Mouse (Mus musculus): ENCODE measurements around the gene Urod.

DNA sequence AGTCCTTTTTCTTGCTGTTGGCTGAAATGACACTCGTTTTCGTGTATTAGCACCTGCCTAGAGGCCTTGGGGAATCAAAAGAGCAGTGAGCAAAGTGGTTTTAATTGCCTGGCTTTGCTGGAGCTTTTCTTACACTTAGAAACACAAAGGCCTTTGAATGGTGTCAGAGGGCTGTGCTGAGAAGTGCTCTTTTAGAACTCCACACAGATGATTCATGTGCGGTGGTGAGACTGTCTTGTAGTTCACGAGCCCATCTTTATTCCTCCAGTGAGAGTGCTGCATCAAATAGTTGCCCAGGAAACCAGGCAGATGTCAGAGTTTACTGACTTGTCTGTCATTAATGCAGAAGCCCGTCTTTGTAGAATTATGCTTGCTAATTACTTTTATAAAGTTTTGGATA is 50.2 kb downstream of the Urod start:
- TF ChIP-seq CTCF (IDR thresholded peaks at IDR 0.05; ENCODE audit: borderline replicate concordance, insufficient read depth, low read length) (no peak), POLR2A (IDR thresholded peaks at IDR 0.05; ENCODE audit: low read depth, low read length) (no peak)

Data from embryonic fibroblast, embryonic 13.5 days (primary cell).